Mouse (Mus musculus) hindbrain, embryonic 12.5 days (tissue): ENCODE results near the gene St8sia1. TPM values are rescaled to one million over a fixed set of nuclear protein-coding genes. Genes with fewer than 3 reads are reported as not detected.

Source experiments
- ATAC-seq: fragments of 200-750 bp; cut with Nextera tagmentation; 2 replicates; pipeline ENCODE4 v1.8.0; 2017; ENCODE audit warnings: moderate TSS enrichment; ENCODE audit not compliant: low FRiP score
- H3K27ac ChIP-seq: fragments of 300-500 bp; sonication (generic); 2 replicates; pipeline ENCODE4 v1.5.1; 2016; ENCODE audit warnings: mild to moderate bottlenecking
- H3K27me3 ChIP-seq: fragments of 300-500 bp; sonication (generic); 2 replicates; pipeline ENCODE4 v1.6.1; 2016; ENCODE audit warnings: mild to moderate bottlenecking
- H3K36me3 ChIP-seq: fragments of 300-500 bp; sonication (generic); 2 replicates; pipeline ENCODE4 v1.6.1; 2016; ENCODE audit warnings: mild to moderate bottlenecking
- H3K4me1 ChIP-seq: fragments of 300-500 bp; sonication (generic); 2 replicates; pipeline ENCODE4 v1.6.1; 2016
- H3K4me2 ChIP-seq: fragments of 300-500 bp; sonication (generic); replicated peaks from 2 replicates; pipeline ENCODE4 v1.6.1; 2016; ENCODE audit warnings: mild to moderate bottlenecking
- H3K4me3 ChIP-seq: fragments of 300-500 bp; sonication (generic); 2 replicates; pipeline ENCODE4 v1.5.1; 2016; ENCODE audit warnings: mild to moderate bottlenecking
- H3K9ac ChIP-seq: fragments of 300-500 bp; sonication (generic); 2 replicates; pipeline ENCODE4 v1.6.1; 2016; ENCODE audit warnings: mild to moderate bottlenecking, moderate library complexity
- H3K9me3 ChIP-seq: fragments of 300-500 bp; sonication (generic); replicated peaks from 2 replicates; pipeline ENCODE4 v1.6.1; 2016; ENCODE audit warnings: mild to moderate bottlenecking
- WGBS: fragments of 180-500 bp; shearing (Covaris S2); methylation state at CpG from one replicate; pipeline ENCODE4 v1.1.7; 2016; 5-methylcytosine and 5-hydroxymethylcytosine counted together
- polyA plus RNA-seq: library from polyadenylated mRNA; unstranded; fragments of >200 nt; fragmentation: Nextera tagmentation; extraction: Ambion mirVana; gene quantifications from 2 replicates; pipeline ENCODE4 v1.2.1, GENCODE M21; 2016

The St8sia1 gene
- polyA plus RNA-seq, 1 experiment from 2014 or later: 9.1 TPM

DNA sequence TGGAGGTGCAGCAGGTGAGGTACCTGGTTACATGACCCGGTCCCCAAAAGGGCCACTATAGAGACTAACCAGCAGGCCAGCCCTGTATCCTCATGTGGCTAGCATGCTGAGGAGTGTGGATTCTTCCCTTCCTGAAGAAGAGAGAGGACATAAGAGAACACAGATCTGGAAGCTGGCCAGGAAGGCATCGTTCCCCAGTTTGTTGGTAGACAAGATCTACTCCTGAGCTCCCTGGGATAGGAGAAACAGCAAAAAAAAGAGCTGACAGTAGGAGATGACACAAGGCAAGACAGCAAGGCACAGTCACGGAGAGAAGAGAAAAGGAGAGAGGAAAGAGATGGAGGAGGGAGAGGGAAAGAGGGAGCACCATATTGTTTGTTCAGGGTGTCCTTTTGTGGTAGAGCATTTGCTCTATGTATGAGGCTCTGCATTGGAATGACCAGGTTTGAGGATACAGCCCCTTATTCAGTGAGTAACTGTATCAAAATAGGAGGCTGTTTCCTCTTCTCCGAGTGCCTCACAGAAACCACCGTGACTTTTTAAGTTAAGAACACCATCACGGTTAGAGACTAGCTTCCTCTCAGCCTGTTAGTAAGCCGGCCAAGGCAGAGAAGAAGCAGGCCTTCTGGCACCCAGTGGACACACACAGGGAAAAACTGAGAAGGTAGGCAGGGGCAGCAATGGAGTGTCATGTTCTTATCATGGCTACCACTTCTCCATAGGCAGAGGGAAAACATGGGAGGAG lies 12.5 kb downstream of the St8sia1 start:
- Histone ChIP-seq H3K27ac (no peak overlapping the region), H3K4me3 (no peak overlapping the region), H3K9ac (no peak overlapping the region), H3K4me1 (peaks cover 10% of the 10 kb centered on the region), H3K27me3 (no peaks in the 10 kb centered on the region), H3K36me3 (no peaks in the 10 kb centered on the region), H3K4me2 (no peak overlapping the region), H3K9me3 (no peaks in the 10 kb centered on the region)
- WGBS: 92% methylated on average over 7 of the region's 7 CpGs
- ATAC-seq: no peak

DNA sequence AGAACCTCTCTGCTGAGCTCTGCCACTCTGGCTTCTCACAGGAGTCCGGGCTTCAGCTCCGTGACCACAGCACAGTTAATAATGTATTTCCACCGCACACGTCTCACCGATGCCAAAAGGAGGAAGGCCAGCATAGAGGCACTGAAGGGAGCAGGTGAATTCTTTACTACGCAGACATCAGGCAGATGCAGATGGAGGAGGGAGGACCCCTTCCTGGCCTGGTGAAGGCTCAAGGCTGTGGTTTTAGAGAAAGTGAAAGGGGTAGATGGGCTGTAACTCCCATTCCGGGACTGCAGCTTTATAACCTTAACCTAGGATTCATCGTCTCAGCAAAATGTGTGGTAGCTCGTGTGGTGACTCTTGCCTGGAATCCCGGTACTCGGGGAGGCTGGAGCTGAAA lies 13.9 kb downstream of the St8sia1 start:
- WGBS: 77% methylated on average over 11 of the region's 11 CpGs
- H3K36me3 ChIP-seq: no peaks in the 10 kb centered on the region
- H3K27ac ChIP-seq: no peak overlapping the region
- no peak overlapping the region for H3K4me2 ChIP-seq
- H3K4me3 ChIP-seq: no peak overlapping the region
- no peaks in the 10 kb centered on the region for H3K9me3 ChIP-seq
- no peak overlapping the region for H3K9ac ChIP-seq
- no peak for ATAC-seq
- H3K27me3 ChIP-seq: no peaks in the 10 kb centered on the region
- peaks cover 17% of the 10 kb centered on the region for H3K4me1 ChIP-seq

DNA sequence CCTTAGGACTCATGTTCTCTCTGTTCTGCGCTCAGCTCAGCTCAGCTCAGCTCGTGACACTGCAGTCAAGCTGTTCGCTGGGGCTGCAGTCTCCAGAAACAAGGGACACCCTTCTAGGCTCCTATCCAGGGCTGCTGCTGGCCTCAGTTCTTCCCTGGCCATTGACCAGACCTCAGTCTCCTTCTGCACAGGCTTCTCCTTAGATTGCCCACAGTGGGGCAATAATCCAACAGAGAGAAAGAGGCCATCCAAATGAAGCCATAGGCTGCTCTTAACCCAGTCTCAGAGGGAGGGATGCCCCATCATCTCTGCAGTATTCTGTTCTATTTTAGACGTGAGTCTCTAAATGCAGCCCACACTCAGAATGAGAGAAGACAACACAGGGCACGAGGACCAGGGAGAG lies 15.3 kb downstream of the St8sia1 start:
- H3K4me2 ChIP-seq: no peak overlapping the region
- H3K36me3 ChIP-seq: peaks cover 5% of the 10 kb centered on the region; the same call in 1 of the 2 replicates
- no peaks in the 10 kb centered on the region for H3K27me3 ChIP-seq
- H3K9ac ChIP-seq: no peak overlapping the region
- no peaks in the 10 kb centered on the region for H3K9me3 ChIP-seq
- ATAC-seq: no peak
- no peak overlapping the region for H3K27ac ChIP-seq
- 75% methylated on average over 5 of the region's 5 CpGs for WGBS
- H3K4me3 ChIP-seq: no peak overlapping the region
- peaks cover 17% of the 10 kb centered on the region for H3K4me1 ChIP-seq

DNA sequence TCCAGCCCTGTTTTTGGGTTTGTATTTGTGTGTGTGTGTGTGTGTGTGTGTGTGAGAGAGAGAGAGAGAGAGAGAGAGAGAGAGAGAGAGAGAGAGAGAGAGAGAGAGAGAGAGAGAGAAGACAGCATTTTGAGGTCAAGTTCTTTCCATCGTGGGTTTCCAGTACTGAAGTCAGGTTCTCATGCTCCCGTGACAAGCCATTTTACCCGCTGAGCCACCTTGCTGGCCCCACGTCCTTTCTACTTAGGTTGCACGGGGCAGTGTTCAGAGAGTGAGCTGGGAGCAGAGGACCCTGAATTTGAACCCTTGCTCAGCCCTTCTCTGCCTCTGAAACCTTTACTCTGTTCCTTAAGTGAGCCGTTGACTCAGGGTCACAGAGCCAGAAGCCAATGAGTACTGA lies 17.2 kb downstream of the St8sia1 start:
- 75% methylated on average over 6 of the region's 6 CpGs for WGBS
- Histone ChIP-seq H3K9ac (no peak overlapping the region), H3K4me1 (peaks cover 17% of the 10 kb centered on the region), H3K4me2 (no peak overlapping the region), H3K27ac (no peak overlapping the region), H3K36me3 (peaks cover 5% of the 10 kb centered on the region; the same call in 1 of the 2 replicates), H3K4me3 (no peak overlapping the region), H3K9me3 (no peaks in the 10 kb centered on the region), H3K27me3 (no peaks in the 10 kb centered on the region)
- no peak for ATAC-seq

DNA sequence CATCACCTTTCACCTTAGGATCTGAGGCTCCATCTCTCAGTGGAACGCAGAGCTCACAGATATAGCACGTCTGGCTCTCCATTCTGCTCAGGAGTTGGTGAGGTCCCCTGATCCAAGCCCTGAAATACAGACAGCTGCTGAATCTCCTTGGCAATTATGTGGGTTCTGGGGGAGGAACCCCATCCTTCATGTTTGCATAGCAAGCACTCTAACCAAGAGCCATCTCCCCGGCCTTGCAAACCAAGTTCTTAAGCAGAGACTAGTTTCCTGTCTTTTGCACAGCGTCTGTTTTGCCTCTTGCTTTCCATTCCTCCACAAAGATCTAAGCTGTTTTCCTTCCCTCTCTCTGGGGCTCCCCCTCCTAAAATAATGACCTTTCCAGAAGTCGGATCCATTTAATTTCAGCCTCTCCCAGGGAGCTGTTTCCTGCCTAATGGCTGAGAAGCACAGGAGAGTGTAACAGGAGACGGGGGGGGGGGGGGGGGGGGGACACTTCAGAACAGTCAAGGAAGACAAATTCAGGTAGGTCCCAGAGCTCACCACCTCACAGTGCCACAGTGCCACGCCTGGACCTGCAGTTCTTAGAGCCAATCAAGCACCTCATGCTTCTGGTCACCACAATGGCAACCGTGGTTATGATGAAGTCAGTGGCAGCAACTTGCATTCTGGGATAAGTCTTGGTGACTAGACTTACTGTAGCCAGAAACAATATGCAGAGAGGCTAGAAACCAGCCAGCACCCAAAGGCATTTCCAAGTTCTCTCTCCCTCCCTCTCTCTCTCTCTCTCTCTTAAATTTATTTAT lies 18.0 kb downstream of the St8sia1 start:
- Histone ChIP-seq H3K4me2 (no peak overlapping the region), H3K9me3 (no peaks in the 10 kb centered on the region), H3K9ac (no peak overlapping the region), H3K4me3 (no peak overlapping the region), H3K27ac (no peak overlapping the region; the same call in 1 of the 2 replicates), H3K27me3 (no peaks in the 10 kb centered on the region), H3K36me3 (peaks cover 5% of the 10 kb centered on the region; the same call in 1 of the 2 replicates), H3K4me1 (peaks cover 22% of the 10 kb centered on the region)
- ATAC-seq: no peak
- 73% methylated on average over 7 of the region's 8 CpGs for WGBS

DNA sequence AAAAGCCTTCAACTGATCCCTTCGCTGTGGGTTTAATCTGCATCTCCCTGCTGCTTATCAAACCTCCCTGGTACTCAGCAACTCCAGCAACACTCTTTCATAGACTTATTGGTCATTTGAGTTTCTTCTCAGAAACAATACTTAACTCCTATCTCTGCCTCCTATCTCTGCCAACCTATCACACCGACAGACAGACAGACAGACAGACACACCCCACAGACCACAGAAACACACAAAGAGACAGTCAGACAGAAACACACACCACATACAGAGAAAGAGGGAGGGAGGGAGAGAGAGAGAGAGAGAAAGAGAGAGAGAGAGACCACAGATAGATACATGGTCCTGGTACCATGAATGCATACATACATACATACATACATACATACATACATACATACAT lies 18.8 kb downstream of the St8sia1 start:
- Histone ChIP-seq H3K27ac (no peak overlapping the region), H3K27me3 (no peaks in the 10 kb centered on the region), H3K9me3 (no peaks in the 10 kb centered on the region), H3K36me3 (peaks cover 5% of the 10 kb centered on the region; the same call in 1 of the 2 replicates), H3K4me1 (peaks cover 22% of the 10 kb centered on the region), H3K9ac (no peak overlapping the region), H3K4me3 (no peak overlapping the region), H3K4me2 (no peak overlapping the region)
- no peak for ATAC-seq
- WGBS: 84% methylated on average over 2 of the region's 2 CpGs

DNA sequence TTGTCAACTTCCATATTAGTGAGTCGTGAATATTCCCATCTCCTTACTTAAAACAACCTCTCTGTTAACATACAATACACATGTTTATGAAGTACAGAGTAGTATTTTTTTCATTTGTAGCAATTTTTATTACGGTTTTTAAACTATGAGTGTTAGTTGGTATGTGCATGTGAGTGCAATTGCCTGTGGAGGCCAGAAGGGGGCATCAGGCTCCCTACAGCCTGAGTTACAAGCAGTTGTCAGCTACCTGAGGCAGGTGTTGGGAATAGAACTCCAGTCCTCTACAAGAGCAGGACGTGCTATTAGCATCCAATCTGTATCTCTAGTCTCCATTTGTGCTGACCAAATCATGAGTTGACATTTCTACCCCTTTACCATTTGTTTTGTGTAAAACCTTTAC lies 19.8 kb downstream of the St8sia1 start:
- H3K36me3 ChIP-seq: peaks cover 5% of the 10 kb centered on the region; the same call in 1 of the 2 replicates
- no peak overlapping the region for H3K27ac ChIP-seq
- H3K9ac ChIP-seq: no peak overlapping the region
- peaks cover 16% of the 10 kb centered on the region for H3K4me1 ChIP-seq
- no peak overlapping the region for H3K4me3 ChIP-seq
- no peak for ATAC-seq
- H3K27me3 ChIP-seq: no peaks in the 10 kb centered on the region
- no peaks in the 10 kb centered on the region for H3K9me3 ChIP-seq
- WGBS: 90% methylated on average over 3 of the region's 3 CpGs
- no peak overlapping the region for H3K4me2 ChIP-seq

DNA sequence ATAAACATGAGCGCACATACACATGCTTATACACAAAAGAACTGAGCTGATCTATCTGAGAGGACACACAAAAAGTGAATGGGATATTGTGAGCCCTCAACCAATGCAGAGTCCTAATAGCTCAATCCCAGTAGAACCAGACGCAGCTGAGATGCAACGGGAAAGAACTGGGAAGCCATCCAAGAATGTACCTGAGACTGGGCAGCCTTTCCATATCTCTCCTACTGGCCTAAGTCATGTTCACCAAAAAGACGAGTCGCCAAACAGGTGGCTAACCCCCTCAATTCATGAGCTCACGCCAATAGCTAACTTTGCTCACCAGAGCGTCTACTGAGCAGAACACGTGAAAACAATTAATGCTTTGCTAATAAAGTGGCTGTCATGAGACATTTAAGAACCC lies 20.8 kb downstream of the St8sia1 start:
- no peak overlapping the region for H3K4me3 ChIP-seq
- ATAC-seq: no peak
- WGBS: 84% methylated on average over 8 of the region's 8 CpGs
- H3K36me3 ChIP-seq: peaks cover 5% of the 10 kb centered on the region; the same call in 1 of the 2 replicates
- no peak overlapping the region for H3K27ac ChIP-seq
- H3K4me1 ChIP-seq: peaks cover 18% of the 10 kb centered on the region
- H3K9ac ChIP-seq: no peak overlapping the region
- H3K9me3 ChIP-seq: no peaks in the 10 kb centered on the region
- no peak overlapping the region for H3K4me2 ChIP-seq
- no peaks in the 10 kb centered on the region for H3K27me3 ChIP-seq

DNA sequence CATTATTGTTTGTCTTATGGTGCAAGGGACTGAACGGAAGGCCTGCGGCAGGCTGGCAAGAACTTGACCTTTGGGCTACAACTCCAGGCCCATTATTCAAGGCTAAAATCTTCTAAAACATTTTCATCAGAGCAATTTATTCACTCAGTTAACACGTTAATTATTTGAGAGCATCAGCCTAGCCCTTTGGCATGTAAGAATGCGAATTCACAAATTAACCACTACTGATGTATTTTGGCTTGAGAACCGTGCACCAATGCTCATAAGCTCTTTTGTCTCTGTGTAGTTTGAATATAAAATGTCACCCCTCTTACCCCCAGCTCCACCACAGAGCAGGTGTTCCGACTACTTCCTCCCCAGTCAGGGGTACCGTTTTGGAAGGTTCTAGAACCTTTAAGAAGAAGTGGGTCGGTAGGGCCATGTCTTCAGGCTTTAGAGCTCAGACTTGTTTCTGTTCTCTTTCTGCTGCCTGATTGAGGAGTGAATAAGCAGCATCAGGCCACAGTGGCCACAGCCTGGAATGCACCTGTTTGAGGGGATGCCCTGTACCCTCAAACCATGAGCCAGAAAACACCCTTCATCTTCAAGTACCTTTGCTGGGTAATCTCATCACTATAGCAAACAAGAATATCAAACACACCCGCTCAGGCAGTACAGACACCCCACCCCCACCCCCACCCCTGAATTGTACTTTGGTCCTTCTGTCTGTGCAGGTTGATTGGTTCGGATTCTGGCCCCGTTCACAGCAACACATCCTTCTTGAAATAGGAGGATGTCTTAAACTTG lies 22.5 kb downstream of the St8sia1 start:
- Histone ChIP-seq H3K4me2 (no peak overlapping the region), H3K4me3 (no peak overlapping the region), H3K9ac (no peak overlapping the region), H3K9me3 (no peaks in the 10 kb centered on the region), H3K27ac (no peak overlapping the region), H3K36me3 (peaks cover 5% of the 10 kb centered on the region; the same call in 1 of the 2 replicates), H3K4me1 (peaks cover 21% of the 10 kb centered on the region), H3K27me3 (no peaks in the 10 kb centered on the region)
- ATAC-seq: no peak
- 86% methylated on average over 11 of the region's 11 CpGs for WGBS

DNA sequence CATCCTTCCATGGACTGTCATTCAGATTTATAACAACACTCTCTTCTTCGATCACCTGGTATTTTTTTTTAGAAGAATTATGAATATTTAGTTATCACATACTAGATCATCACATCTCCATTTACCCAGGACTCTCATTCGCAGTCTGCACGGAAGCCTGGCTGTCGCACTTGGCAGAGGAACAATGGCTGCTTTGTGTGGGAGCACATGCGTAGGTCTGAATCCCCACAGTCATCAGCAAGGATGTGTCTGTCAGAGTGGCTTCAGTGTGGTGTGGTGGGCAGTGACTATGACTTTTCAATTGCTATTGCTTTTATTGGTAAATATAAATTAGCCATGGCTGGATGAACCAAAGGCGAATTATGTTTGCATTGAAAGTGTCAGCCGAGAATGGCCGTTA lies 23.2 kb downstream of the St8sia1 start:
- H3K4me2 ChIP-seq: no peak overlapping the region
- 53% methylated on average over 8 of the region's 8 CpGs for WGBS
- H3K9ac ChIP-seq: no peak overlapping the region
- H3K27me3 ChIP-seq: no peaks in the 10 kb centered on the region
- no peak overlapping the region for H3K4me3 ChIP-seq
- peak; percentile 77; the same call in 1 of the 2 replicates for ATAC-seq
- peaks cover 16% of the 10 kb centered on the region for H3K4me1 ChIP-seq
- no peak overlapping the region for H3K27ac ChIP-seq
- no peaks in the 10 kb centered on the region for H3K9me3 ChIP-seq
- peaks cover 5% of the 10 kb centered on the region; the same call in 1 of the 2 replicates for H3K36me3 ChIP-seq

DNA sequence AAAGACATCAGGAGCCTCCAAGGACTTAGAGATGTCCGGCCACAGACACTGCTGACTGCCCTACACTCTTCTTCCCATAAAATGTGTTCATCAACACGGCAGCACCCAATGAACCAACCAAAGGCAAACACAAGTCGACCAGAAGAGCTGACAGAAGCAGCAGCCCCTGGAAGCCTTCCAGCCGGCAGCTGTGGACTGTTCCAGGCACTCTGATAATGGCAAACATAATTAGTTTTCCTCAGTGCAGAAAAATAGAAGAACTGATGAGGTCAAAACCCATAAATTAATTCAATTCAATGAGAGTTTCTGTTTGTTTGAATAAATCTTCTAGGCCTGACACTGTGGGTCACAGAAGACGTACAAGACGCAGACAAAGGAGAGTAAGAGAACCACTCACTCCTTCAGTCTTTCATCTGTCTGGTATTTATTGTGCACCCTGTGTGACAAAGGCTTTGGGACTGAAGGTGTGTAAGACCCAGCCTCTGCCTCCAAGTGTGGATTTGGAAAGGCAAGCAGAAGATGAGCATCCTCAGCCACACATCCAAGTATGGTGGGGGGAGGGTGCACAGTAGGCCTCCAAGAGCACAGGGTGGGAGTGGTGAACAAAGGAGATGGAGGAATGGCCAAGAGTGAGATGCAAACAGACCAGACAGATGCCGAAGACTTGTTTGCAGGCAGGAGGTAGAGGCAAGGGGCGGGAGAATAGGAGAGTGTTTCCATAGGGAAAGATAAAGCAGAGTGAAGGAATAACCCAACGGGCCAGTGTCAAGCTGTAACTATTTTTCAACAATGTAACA lies 25.5 kb downstream of the St8sia1 start:
- Histone ChIP-seq H3K4me2 (no peak overlapping the region), H3K4me1 (peaks cover 14% of the 10 kb centered on the region), H3K4me3 (no peak overlapping the region), H3K27ac (peak overlapping the region; percentile 23; the same call in 1 of the 2 replicates), H3K9me3 (no peaks in the 10 kb centered on the region), H3K27me3 (no peaks in the 10 kb centered on the region), H3K9ac (no peak overlapping the region), H3K36me3 (no peaks in the 10 kb centered on the region)
- no peak for ATAC-seq
- 52% methylated on average over 9 of the region's 9 CpGs for WGBS
